Mouse (Mus musculus) retina, embryonic 14.5 days (tissue): ENCODE measurements around the gene Scarf2.

ENCODE experiments used
- DNase-seq: peaks from one replicate; pipeline ENCODE4 v3.0.0-alpha.2; 2015; ENCODE audit warnings: low spot score

The Scarf2 gene

DNA sequence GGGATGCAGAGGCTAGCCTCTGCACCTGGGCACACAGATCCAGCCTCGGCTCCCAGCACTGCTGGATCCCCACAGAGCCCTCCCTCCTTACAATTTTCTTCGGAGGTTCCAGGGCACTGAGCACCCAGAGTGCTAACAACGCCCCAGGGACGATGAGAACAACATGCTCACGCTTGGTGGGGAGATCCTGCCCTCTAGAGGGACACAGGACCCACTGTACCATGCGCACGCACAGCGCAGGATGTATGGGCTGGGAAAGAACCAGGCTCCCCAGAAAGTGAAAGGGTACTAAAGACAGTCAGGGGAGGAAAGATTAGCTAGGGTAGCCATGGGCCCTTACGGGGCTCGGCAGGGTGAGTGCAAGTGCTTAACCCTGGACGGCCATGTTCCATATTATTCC, 34.7 kb downstream of the Scarf2 start:
- DNase-seq = peak; percentile 20

DNA sequence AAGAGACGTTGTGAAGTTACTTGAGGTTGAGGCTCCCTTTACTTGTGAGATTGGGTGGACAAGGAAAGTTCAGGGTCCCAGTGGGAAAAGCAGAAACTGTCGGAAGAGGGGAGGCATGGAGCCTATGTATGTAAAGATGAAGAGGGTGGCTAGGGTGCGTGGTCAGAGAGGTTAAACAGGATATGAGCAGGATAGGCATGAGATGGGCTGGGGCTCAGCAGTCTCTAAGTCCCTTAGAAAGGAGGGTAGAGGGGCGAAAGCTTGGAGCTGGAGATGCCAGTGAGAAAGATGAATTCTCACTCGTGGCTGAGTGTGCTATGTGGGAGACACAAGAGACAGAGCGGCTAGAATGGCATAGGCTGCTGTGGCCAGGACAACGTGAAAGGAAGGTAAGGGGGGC, 35.7 kb downstream of the Scarf2 start, which contains the start of gene B830017H08Rik:
Gene B830017H08Rik, plus strand, starts transcription at position 301 of the 400 bp plus-strand sequence.
- no peak for DNase-seq

DNA sequence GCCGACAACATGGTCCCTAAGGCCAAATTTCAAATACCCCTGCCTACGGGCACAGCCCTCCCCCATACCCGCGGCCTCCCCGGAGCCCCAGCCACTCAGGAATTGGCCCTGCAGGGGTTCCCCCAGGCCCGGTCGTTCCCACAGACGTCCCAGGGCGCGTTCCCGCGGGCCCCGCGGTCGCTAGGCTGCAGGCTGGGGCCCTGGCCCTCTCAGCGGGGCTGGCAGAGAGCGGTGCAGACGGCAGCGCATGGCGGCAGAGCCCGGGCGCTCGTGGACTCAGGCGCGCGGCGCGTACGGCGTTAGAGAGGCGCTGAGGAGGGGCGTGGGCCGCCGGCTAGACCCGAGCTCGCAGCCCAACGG, 36.2 kb downstream of the Scarf2 start:
- peak; percentile 55 for DNase-seq

DNA sequence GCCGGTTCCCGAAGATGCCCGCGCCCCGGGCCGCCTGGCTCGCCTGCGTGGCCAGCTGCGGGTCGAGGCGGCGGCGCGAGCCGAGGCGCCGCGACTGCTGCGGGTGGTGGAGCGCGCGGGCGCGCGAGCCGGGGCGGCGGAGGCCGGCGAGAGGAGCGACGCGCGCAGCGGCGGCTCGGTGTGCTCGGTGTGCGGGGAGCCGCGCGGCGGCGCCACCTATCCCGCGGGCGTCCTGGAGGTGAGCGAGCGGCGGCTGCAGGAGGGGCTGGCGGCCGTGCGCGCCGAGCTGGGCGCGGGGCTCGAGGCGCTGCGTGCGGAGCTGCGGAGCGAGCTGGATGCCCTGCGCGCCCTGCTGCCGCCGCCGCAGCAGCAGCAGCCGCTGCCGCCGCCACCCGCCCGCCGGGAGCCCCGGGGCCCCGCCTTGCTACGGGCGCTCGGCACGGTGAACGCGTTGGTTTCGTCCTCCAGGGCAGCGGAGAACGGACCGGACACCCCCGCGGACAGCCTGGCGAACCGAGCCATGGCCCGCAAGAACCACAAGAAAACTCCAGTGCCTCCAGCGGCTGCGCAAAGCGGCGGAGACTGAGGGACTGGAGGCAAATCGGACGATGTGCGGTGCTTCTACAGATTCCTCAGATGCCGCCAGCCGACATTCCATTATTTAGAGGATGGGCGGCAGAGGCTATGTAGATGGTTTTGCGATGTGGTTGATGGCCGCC, 36.8 kb downstream of the Scarf2 start:
- DNase-seq = peak; percentile 57

DNA sequence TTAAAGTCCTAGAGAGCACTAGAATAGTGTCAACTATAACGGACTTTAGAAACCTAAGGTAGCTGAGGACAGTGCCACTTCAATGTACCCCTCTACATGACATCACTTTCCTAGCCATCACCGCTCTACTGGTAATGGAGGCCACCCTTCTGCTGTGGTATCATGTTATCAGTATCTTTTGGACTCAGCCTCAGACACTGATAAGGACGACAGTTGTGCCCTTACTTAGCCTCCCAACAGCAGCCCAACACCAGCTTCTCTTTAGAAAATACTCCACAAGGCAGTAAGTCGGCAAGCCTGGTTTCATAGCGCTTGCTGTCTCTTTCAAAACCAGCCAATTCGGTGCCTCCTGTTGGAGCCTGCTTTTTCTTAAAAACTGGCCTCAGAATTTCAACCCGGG, 37.5 kb downstream of the Scarf2 start:
- DNase-seq = no peak

DNA sequence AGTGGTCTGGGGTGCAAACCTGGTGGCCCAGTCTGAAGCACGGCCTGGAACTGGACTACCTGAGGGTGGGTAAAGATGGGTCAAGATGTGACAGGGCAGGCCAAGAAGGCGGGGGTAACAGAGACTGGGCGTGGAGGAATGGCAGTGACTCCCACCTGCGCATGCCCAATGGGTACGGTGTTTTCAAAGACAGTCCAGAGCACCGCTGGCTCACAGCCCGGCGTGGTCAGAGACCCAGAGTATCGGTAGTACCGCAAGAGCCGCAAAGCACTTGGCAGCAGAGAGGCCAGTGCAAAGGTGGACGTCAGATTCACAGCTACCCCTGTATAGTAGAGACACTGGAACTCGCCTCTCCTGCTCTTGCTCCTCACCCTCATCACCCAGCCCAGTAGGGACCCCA, 38.4 kb downstream of the Scarf2 start:
- DNase-seq = no peak

DNA sequence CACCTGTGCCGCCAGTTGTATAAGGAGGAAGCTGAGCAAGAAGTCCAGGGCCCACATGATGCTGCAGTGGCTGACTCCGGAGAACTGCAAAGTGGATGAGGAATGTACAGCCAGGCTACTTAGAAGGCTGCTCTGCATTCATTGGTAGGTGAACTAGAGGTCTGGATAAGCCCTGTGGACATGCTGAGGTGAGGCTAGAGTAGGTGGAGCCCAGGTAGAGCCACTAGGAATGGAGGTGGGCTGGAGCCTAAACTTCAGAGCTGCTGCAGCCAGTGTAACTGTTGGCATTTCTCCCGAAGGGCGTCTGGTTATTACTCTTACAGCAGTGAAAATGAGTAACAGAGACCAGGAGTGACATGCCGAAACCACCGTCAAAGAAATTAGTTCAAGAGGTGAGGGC, 41.0 kb downstream of the Scarf2 start, which contains the start of gene Car15:
Gene Car15, minus strand, starts transcription at position 314 of the 400 bp plus-strand sequence.
- DNase-seq = no peak

DNA sequence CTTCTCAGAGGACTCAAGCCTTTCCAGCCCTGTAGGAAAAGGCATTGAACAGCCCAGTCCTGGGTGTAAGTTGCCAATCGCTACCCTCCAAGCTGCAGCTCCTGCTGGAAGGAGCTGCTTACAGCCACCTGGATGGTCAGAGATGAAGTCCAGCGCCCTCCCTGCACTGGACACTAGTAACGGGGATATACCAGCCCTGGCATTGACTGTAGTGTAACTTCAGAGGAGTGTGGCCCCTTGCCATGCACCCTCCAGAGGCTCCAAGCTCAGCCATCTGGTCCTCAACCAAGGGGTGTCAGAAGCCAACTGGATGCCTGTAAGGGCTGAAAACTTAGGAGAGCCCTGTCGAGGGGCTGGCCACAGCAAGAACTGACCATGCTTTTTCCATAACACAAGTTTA, 42.9 kb downstream of the Scarf2 start:
- DNase-seq = no peak

DNA sequence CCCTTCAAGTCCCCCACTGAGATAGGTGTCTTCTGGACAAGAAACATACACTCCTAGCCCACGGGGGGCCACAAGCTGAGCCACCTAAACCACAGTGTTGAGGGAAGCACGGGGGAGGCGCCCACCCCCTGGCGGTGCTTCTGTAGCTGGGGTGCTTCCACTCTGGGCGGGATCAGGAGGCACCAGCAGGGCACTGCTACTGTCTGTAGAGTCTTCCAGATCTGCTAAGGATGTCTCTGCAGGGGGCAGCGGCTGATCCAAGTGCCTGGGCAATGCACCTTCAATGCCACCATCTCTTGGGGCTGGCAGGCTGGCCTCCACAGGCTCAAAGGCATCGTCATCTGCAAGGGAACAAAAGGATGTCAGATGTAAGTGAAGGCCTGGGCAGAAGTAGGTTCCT, 45.4 kb downstream of the Scarf2 start:
- DNase-seq = no peak

DNA sequence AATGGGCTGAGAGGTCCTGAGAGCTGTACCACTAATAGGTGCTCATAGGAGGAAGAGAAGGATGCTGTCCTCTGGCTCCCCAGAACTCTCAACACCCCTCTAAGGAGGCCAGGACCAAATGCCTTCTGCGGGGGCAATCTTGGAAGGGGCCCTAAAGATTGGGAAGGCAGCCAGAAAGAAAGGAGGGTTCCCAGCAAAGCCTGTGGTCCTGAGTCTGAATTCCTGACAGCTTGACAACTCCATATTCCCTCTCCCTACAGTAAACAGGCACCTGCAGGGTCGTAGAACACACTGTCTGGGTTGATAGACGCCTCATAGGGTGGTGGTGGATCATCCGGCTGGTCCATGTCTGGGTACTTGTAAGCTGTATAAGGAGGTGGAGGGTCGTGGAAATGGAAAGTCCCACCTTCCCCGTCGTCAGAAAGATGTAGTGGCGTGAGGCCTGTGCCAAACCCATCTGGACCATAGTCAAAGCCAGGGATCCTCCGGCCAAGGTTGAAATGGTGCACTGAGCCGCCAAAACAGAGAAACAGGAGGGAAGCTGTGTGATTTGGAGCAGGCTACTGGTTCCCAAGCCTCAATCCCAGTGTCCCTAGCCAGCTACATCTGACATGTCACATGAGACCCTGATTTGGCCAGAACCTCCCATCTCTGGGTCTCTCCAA, 46.8 kb downstream of the Scarf2 start:
- no peak for DNase-seq

DNA sequence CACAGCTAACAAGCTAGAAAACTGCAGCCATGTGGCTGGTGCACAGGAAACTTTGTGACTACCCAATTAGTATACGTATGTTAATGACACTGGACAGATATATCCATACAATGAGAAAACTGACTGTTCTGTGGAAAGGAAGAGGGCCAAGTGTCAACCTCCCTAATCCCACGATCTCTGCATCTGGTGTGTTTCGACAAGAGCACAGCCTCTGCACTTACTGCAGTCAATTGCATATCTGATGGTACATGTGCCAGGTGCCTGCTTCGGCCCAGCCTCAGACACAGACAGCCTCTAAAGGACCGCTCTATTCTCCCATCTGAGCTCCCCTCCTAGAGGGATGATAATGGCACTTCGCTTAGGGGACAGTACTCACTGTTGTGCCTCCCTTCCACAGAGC, 51.3 kb downstream of the Scarf2 start:
- DNase-seq = no peak

DNA sequence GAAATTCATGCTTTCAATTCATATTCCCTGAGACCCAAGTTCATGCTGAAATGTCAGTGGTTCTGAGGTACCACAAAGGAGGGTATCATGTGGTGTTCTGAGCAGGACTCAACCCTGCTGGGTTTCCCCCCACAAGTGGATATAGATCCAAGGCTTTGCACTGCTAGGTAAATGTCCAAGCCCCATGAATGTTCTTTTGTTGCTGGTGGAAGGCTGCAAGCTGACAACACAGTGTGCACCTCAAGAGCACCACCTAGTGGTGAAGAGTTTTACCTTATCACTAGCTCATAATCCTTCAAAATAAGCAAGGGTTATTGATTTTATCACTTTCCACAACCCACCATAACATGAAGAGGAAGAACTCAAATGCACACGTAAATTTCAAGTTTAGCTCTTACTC, 51.8 kb downstream of the Scarf2 start:
- peak; percentile 93 for DNase-seq

DNA sequence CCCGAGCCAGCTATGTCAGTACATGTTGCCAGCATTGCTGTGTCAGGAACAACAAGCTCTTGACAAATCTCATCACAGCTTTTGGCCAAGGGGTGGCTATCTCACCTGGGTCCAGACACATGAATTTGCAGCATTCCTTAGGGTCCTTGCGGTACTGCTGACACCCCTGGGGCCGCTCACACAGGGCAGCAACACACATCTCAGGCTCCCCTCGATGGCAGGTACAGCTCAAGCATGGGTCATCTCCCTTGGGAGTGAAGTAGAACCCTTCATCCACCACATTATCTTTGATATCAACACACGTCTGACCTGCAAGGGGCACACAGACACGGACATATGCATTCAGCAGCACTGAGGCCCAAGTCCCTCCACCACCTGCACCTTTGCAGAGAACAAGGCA, 52.4 kb downstream of the Scarf2 start:
- DNase-seq = no peak

DNA sequence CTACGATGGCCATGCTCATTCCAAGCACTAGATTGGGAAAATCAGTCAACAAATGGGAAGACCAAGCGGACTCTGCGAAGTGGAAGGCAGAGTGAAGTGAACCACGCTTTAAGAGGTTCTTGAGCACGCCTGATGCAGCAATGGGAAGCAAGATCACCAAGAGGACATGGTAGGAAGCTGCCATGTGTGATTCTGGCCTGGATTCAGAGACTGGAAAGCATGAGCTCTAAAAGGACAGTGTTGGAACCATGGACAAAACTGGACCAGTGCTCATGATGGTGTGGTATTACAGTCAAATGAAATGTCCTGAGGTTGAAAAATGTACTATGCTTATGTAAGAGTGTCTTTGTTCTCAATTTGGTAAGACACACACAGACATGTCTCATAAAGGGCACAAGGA, 54.2 kb downstream of the Scarf2 start:
- DNase-seq = no peak

DNA sequence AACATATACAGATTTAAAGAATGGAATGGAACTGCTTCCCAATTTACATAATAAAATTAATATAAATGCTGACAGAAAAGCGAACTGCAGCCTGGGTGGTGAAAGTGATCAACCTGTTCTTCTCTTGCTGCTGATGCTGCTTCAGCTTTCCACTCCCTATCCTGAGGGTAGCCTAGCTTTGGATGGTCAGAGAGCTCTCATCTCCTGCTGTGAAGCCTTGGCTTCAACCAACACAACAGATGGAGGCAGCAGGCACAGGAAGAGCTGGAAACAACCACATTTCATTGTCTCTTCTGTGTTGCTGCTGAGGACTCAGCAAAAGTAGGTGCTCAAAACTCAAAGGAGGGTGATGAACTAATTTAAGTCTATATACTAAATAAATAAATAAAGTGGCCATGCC, 54.8 kb downstream of the Scarf2 start:
- DNase-seq = no peak

DNA sequence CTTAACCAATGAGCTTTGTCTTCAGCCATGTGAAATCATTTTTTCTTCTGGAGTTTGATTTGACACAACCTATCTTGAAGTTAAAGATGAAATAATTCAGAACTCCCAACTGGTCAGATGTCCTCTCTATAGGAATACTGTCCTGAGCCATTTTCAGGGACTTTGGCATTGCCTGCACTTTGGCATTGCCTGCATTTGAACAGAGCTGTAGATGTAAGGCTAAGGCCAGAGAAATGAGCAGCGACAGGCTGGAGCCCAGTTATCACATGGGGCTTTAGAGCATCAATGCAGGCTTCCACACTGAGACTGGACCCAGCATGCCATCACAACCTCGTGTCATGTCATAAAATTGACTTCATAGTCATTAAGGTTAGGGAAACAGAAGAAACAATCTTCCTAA, 56.2 kb downstream of the Scarf2 start:
- DNase-seq = no peak

DNA sequence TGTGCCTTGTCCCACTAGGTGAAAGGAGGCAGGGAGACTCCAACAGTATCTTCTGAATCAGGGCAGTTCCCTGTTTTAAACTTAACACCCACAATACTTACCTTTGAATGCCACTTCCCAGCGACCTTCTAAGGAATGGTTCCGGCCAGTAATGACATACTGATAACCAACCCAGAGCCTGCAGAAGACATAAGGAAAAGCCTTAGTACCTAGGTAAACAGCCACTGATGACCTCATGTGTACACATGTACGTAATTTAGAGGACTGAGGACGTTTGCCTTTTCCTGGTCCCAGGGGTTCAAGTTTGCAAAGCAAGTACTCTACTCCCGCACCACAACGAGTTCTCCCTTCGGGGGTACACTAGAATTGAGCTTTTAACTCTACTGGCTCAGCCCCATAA, 60.1 kb downstream of the Scarf2 start:
- no peak for DNase-seq
